Comparison of ENCODE assay signal across 22 mouse cellular contexts in the genomic region with DNA sequence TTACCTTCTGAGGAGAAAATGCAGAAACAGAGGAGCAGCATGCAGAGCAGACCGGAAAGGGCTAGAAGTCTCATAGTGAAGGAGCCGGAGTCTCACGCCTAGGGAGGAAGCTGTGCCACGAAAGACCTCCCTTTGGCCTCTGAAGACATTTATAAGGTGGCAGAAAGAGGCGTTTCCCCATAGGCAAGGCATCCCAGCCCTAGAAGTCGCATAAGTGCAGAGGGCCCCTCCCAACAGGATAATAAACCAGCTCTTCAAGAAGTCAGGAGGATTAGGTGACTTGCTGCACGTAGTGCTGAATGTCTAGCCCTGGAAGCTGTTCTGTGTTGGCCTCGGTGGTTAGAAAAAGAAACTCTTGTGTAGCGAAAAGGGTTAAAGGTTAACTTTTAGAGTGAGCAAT. TPM values are rescaled to one million over a fixed set of nuclear protein-coding genes. Genes with fewer than 3 reads are reported as not detected.
DNase-seq lines count a peak whose midpoint lies in the region; ATAC-seq lines count a peak whose summit lies in the region.
"Had no signal": no experiment of that assay in that cellular context is flagged by ENCODE, and none has a peak within 500 bp of the region (broad histone marks: within the 10 kb centered on the region; RNA-seq: fewer than 3 reads in every experiment).

No protein-coding gene starts in this region.

- H3K27me3 ChIP-seq in embryonic facial prominence, embryonic 14.5 days (replicated peaks; ENCODE audit: control insufficient read depth, insufficient read depth, low read length): no peaks in the 10 kb centered on the region
- H3K27me3 ChIP-seq in embryonic facial prominence, embryonic 10.5 days (replicated peaks; ENCODE audit: low read depth, poor library complexity, severe bottlenecking): no peaks in the 10 kb centered on the region
- no peaks in the 10 kb centered on the region for H3K27me3 ChIP-seq in intestine, embryonic 15.5 days (replicated peaks)
- H3K27me3 ChIP-seq in limb, embryonic 15.5 days: no peaks in the 10 kb centered on the region
- no peaks in the 10 kb centered on the region for H3K27me3 ChIP-seq in midbrain, embryonic 10.5 days (ENCODE audit: low read depth, poor library complexity, severe bottlenecking)
- H3K27me3 ChIP-seq: CH12.LX; forebrain, embryonic 12.5 days; midbrain, embryonic 13.5 days had no signal

- peaks cover 4% of the 10 kb centered on the region; the same call in 1 of the 2 replicates for H3K4me1 ChIP-seq in embryonic facial prominence, embryonic 14.5 days (ENCODE audit: control insufficient read depth, insufficient read depth, low read length)
- H3K4me1 ChIP-seq in embryonic facial prominence, embryonic 10.5 days: no peaks in the 10 kb centered on the region
- H3K4me1 ChIP-seq in intestine, embryonic 15.5 days (replicated peaks): no peaks in the 10 kb centered on the region
- peaks cover 3% of the 10 kb centered on the region for H3K4me1 ChIP-seq in limb, embryonic 15.5 days
- H3K4me1 ChIP-seq in midbrain, embryonic 10.5 days: no peaks in the 10 kb centered on the region
- H3K4me1 ChIP-seq: forebrain, embryonic 12.5 days; midbrain, embryonic 13.5 days had no signal

- H3K9me3 ChIP-seq in embryonic facial prominence, embryonic 14.5 days (ENCODE audit: control insufficient read depth, low read length): no peaks in the 10 kb centered on the region
- no peaks in the 10 kb centered on the region for H3K9me3 ChIP-seq in embryonic facial prominence, embryonic 10.5 days
- H3K9me3 ChIP-seq in intestine, embryonic 15.5 days: no peaks in the 10 kb centered on the region
- H3K9me3 ChIP-seq in limb, embryonic 15.5 days: no peaks in the 10 kb centered on the region
- no peaks in the 10 kb centered on the region for H3K9me3 ChIP-seq in midbrain, embryonic 10.5 days (replicated peaks)
- H3K9me3 ChIP-seq: forebrain, embryonic 12.5 days; heart, embryonic 12.5 days; midbrain, embryonic 13.5 days had no signal

- H3K27ac ChIP-seq in embryonic facial prominence, embryonic 14.5 days (replicated peaks; ENCODE audit: low read depth, low read length): no peak overlapping the region
- no peak overlapping the region for H3K27ac ChIP-seq in embryonic facial prominence, embryonic 10.5 days (replicated peaks)
- H3K27ac ChIP-seq in intestine, embryonic 15.5 days: 0 out of 2 replicates have a peak overlapping the region, but pooled peaks have one; percentile 38
- H3K27ac ChIP-seq in limb, embryonic 15.5 days: no peak overlapping the region
- no peak overlapping the region for H3K27ac ChIP-seq in midbrain, embryonic 10.5 days (replicated peaks)
- H3K27ac ChIP-seq: forebrain, embryonic 12.5 days; kidney, postnatal 0 days; midbrain, embryonic 13.5 days had no signal

- no peak for ATAC-seq in embryonic facial prominence, embryonic 14.5 days (ENCODE audit: low read depth)
- peak; percentile 93 for ATAC-seq in intestine, embryonic 15.5 days
- ATAC-seq in limb, embryonic 15.5 days (ENCODE audit: insufficient number of reproducible peaks, low FRiP score, low TSS enrichment, low read depth): no peak
- ATAC-seq: midbrain, embryonic 13.5 days had no signal

- H3K4me2 ChIP-seq in embryonic facial prominence, embryonic 14.5 days (ENCODE audit: low read depth, low read length): no peak overlapping the region
- H3K4me2 ChIP-seq in intestine, embryonic 15.5 days (replicated peaks): peak overlapping the region; percentile 33
- H3K4me2 ChIP-seq in limb, embryonic 15.5 days: 0 out of 2 replicates have a peak overlapping the region, but pooled peaks have one; percentile 8
- H3K4me2 ChIP-seq: forebrain, embryonic 12.5 days; heart, embryonic 12.5 days; midbrain, embryonic 13.5 days had no signal

- 58% methylated on average over 9 of the region's 9 CpGs for WGBS in embryonic facial prominence, embryonic 14.5 days
- 69% methylated on average over 9 of the region's 9 CpGs for WGBS in embryonic facial prominence, embryonic 10.5 days
- WGBS in intestine, embryonic 15.5 days: 12% methylated on average over 9 of the region's 9 CpGs
- 9% methylated on average over 9 of the region's 9 CpGs for WGBS in limb, embryonic 15.5 days
- WGBS in midbrain, embryonic 10.5 days: 81% methylated on average over 9 of the region's 9 CpGs

- H3K4me3 ChIP-seq in embryonic facial prominence, embryonic 14.5 days (ENCODE audit: low read depth, low read length): no peak overlapping the region
- no peak overlapping the region for H3K4me3 ChIP-seq in embryonic facial prominence, embryonic 10.5 days
- H3K4me3 ChIP-seq in intestine, embryonic 15.5 days (replicated peaks): peak overlapping the region; percentile 10; the same call in 1 of the 2 replicates
- no peak overlapping the region for H3K4me3 ChIP-seq in limb, embryonic 15.5 days
- H3K4me3 ChIP-seq in midbrain, embryonic 10.5 days: no peak overlapping the region
- H3K4me3 ChIP-seq: forebrain, embryonic 12.5 days; heart, embryonic 12.5 days; midbrain, embryonic 13.5 days had no signal

- DNase-seq in embryonic facial prominence, embryonic 14.5 days (ENCODE audit: low spot score): peak; percentile 16
- DNase-seq in embryonic facial prominence, embryonic 10.5 days (ENCODE audit: low spot score): no peak
- DNase-seq in ZHBTc4 (ENCODE audit: low read depth, low spot score): peak; percentile 41
- DNase-seq in midbrain, embryonic 10.5 days (ENCODE audit: low spot score): no peak
- DNase-seq in urinary bladder, postnatal 10 days (ENCODE audit: low spot score): no peak
- DNase-seq in left cerebral cortex, adult 8-10 months (ENCODE audit: low spot score in 2 of 2): no peak
- DNase-seq: adrenal gland, postnatal 14 days; cerebellum, adult 11-12 months; gastrocnemius, postnatal 14 days; lung, adult 2 months; lung, postnatal 4 days; thymus, postnatal 36 days had no signal

- H3K9ac ChIP-seq in embryonic facial prominence, embryonic 14.5 days (ENCODE audit: low read depth, low read length): no peak overlapping the region
- no peak overlapping the region for H3K9ac ChIP-seq in intestine, embryonic 15.5 days
- no peak overlapping the region for H3K9ac ChIP-seq in limb, embryonic 15.5 days
- H3K9ac ChIP-seq: forebrain, embryonic 12.5 days; heart, embryonic 12.5 days; midbrain, embryonic 13.5 days had no signal

- H3K36me3 ChIP-seq in embryonic facial prominence, embryonic 14.5 days (ENCODE audit: control insufficient read depth, insufficient read depth, low read length): no peaks in the 10 kb centered on the region
- H3K36me3 ChIP-seq in embryonic facial prominence, embryonic 10.5 days (replicated peaks): no peaks in the 10 kb centered on the region
- H3K36me3 ChIP-seq in intestine, embryonic 15.5 days: no peaks in the 10 kb centered on the region
- no peaks in the 10 kb centered on the region for H3K36me3 ChIP-seq in limb, embryonic 15.5 days
- no peaks in the 10 kb centered on the region for H3K36me3 ChIP-seq in midbrain, embryonic 10.5 days
- H3K36me3 ChIP-seq: forebrain, embryonic 12.5 days; heart, embryonic 12.5 days; midbrain, embryonic 13.5 days had no signal

RNA-seq across cellular contexts. Expression of a gene that starts 3.8 kb away (rescaled TPM):
- polyA plus RNA-seq in embryonic facial prominence, embryonic 14.5 days (2014; fragmentation: Nextera tagmentation; extraction: Ambion mirVana): 7.9 and 9.0 TPM in 2 replicates
- 0.49 TPM in 1 of 2 replicates, not detected in the other for polyA plus RNA-seq in embryonic facial prominence, embryonic 10.5 days (2016; fragmentation: Nextera tagmentation; extraction: Ambion mirVana)
- polyA plus RNA-seq in intestine, embryonic 15.5 days (2015; fragmentation: Nextera tagmentation; extraction: Ambion mirVana): 59.3 and 59.7 TPM in 2 replicates
- 29.9 and 30.1 TPM in 2 replicates for polyA plus RNA-seq in limb, embryonic 15.5 days (2015; fragmentation: Nextera tagmentation; extraction: Ambion mirVana)
- polyA plus RNA-seq in midbrain, embryonic 10.5 days (2016; fragmentation: Nextera tagmentation; extraction: Ambion mirVana): not detected in 2 replicates
- total RNA-seq in left cerebral cortex, adult 8-10 months (2022): under 1 TPM in 3 of 4 experiments, not detected in 1; 0.50 to 0.91 (median 0.55) TPM
- total RNA-seq: CH12.LX; liver, adult 2 months; neutrophil, adult 5-6 weeks had no signal
- polyA plus RNA-seq: forebrain, embryonic 12.5 days; midbrain, embryonic 13.5 days had no signal

RNA-seq across cellular contexts. Expression of a gene that starts 11.8 kb away (rescaled TPM):
- polyA plus RNA-seq in embryonic facial prominence, embryonic 14.5 days (2014; fragmentation: Nextera tagmentation; extraction: Ambion mirVana): 3.0 TPM in 2 replicates
- 1.5 and 2.9 TPM in 2 replicates for polyA plus RNA-seq in embryonic facial prominence, embryonic 10.5 days (2016; fragmentation: Nextera tagmentation; extraction: Ambion mirVana)
- polyA plus RNA-seq in intestine, embryonic 15.5 days (2015; fragmentation: Nextera tagmentation; extraction: Ambion mirVana): 0.29 and 0.34 TPM in 2 replicates
- polyA plus RNA-seq in limb, embryonic 15.5 days (2015; fragmentation: Nextera tagmentation; extraction: Ambion mirVana): 0.18 and 0.29 TPM in 2 replicates
- polyA plus RNA-seq in midbrain, embryonic 10.5 days (2016; fragmentation: Nextera tagmentation; extraction: Ambion mirVana): 0.11 and 0.14 TPM in 2 replicates
- total RNA-seq in left cerebral cortex, adult 8-10 months (2022): 10 to 100 TPM; 14.9 to 21.0 (median 17.0) TPM
- total RNA-seq: CH12.LX; gastrocnemius, postnatal 14 days; liver, adult 2 months; neutrophil, adult 5-6 weeks had no signal

RNA-seq across cellular contexts. Expression of a gene that starts 25.1 kb away (rescaled TPM):
- 198 and 210 TPM in 2 replicates for polyA plus RNA-seq in embryonic facial prominence, embryonic 14.5 days (2014; fragmentation: Nextera tagmentation; extraction: Ambion mirVana)
- polyA plus RNA-seq in embryonic facial prominence, embryonic 10.5 days (2016; fragmentation: Nextera tagmentation; extraction: Ambion mirVana): 202 and 213 TPM in 2 replicates
- 300 and 309 TPM in 2 replicates for polyA plus RNA-seq in intestine, embryonic 15.5 days (2015; fragmentation: Nextera tagmentation; extraction: Ambion mirVana)
- polyA plus RNA-seq in limb, embryonic 15.5 days (2015; fragmentation: Nextera tagmentation; extraction: Ambion mirVana): 179 and 198 TPM in 2 replicates
- 211 and 219 TPM in 2 replicates for polyA plus RNA-seq in midbrain, embryonic 10.5 days (2016; fragmentation: Nextera tagmentation; extraction: Ambion mirVana)
- total RNA-seq in left cerebral cortex, adult 8-10 months (2022): 100 to 1,000 TPM; 455 to 522 (median 488) TPM

RNA-seq across cellular contexts. Expression of a gene that starts 42.2 kb away (rescaled TPM):
- polyA plus RNA-seq in embryonic facial prominence, embryonic 14.5 days (2014; fragmentation: Nextera tagmentation; extraction: Ambion mirVana): 0.06 TPM in 1 of 2 replicates, not detected in the other
- not detected in 2 replicates for polyA plus RNA-seq in embryonic facial prominence, embryonic 10.5 days (2016; fragmentation: Nextera tagmentation; extraction: Ambion mirVana)
- polyA plus RNA-seq in intestine, embryonic 15.5 days (2015; fragmentation: Nextera tagmentation; extraction: Ambion mirVana): not detected in 2 replicates
- not detected in 2 replicates for polyA plus RNA-seq in limb, embryonic 15.5 days (2015; fragmentation: Nextera tagmentation; extraction: Ambion mirVana)
- polyA plus RNA-seq in midbrain, embryonic 10.5 days (2016; fragmentation: Nextera tagmentation; extraction: Ambion mirVana): not detected in 2 replicates
- total RNA-seq in left cerebral cortex, adult 8-10 months (2022): not detected
- total RNA-seq: adrenal gland, postnatal 14 days; CH12.LX; gastrocnemius, postnatal 14 days; heart, postnatal 25 days; neutrophil, adult 5-6 weeks had no signal
- polyA plus RNA-seq: forebrain, embryonic 12.5 days; heart, embryonic 12.5 days; kidney, postnatal 0 days; lung, adult 2 months had no signal

RNA-seq across cellular contexts. Expression of a gene that starts 55.3 kb away (rescaled TPM):
- not detected in 2 replicates for polyA plus RNA-seq in embryonic facial prominence, embryonic 14.5 days (2014; fragmentation: Nextera tagmentation; extraction: Ambion mirVana)
- not detected in 2 replicates for polyA plus RNA-seq in embryonic facial prominence, embryonic 10.5 days (2016; fragmentation: Nextera tagmentation; extraction: Ambion mirVana)
- polyA plus RNA-seq in intestine, embryonic 15.5 days (2015; fragmentation: Nextera tagmentation; extraction: Ambion mirVana): not detected in 2 replicates
- not detected in 2 replicates for polyA plus RNA-seq in limb, embryonic 15.5 days (2015; fragmentation: Nextera tagmentation; extraction: Ambion mirVana)
- polyA plus RNA-seq in midbrain, embryonic 10.5 days (2016; fragmentation: Nextera tagmentation; extraction: Ambion mirVana): not detected in 2 replicates
- under 1 TPM in 1 of 4 experiments, not detected in 3; 0.08 TPM for total RNA-seq in left cerebral cortex, adult 8-10 months (2022)
- total RNA-seq: CH12.LX; gastrocnemius, postnatal 14 days; heart, postnatal 25 days; neutrophil, adult 5-6 weeks had no signal
- polyA plus RNA-seq: forebrain, embryonic 12.5 days; heart, embryonic 12.5 days; kidney, postnatal 0 days; lung, adult 2 months; midbrain, embryonic 13.5 days had no signal

Comparison
In these comparisons a context has a peak if more than half of its experiments do, and no peak if none do; other contexts are left out.
1. DNase-seq: peak in embryonic facial prominence, embryonic 14.5 days (single experiment) and ZHBTc4 (single experiment); none in embryonic facial prominence, embryonic 10.5 days (single experiment), midbrain, embryonic 10.5 days (single experiment), urinary bladder, postnatal 10 days (single experiment) and left cerebral cortex, adult 8-10 months (0 of 2).